Mouse (Mus musculus): ENCODE measurements at regions not wholly inside any gene's neighbourhood (a gene's known extent, or its start where the extent isn't known, plus 50 kb on each side); places are given as distances from the start of the nearest gene placed in this dataset.

- ATAC-seq (ENCODE audit: poor library complexity, severe bottlenecking), result no peak
Observed at GRCm38 (mm10) chr4:31608811-31609210, 355.1 kb upstream of the Map3k7 start.

GRCm38 (mm10) chr4:31609559-31609958 is 354.3 kb upstream of the Map3k7 start:
- no peak for ATAC-seq (ENCODE audit: poor library complexity, severe bottlenecking)

GRCm38 (mm10) chr4:31612147-31612824 is 351.6 kb upstream of the Map3k7 start:
- no peak for ATAC-seq (ENCODE audit: poor library complexity, severe bottlenecking)

GRCm38 (mm10) chr4:31612825-31613514 is 350.9 kb upstream of the Map3k7 start:
- ATAC-seq (ENCODE audit: poor library complexity, severe bottlenecking), result no peak

- no peak for ATAC-seq (ENCODE audit: poor library complexity, severe bottlenecking)
Observed at GRCm38 (mm10) chr4:31617572-31617971, 346.3 kb upstream of the Map3k7 start.

- no peak for ATAC-seq (ENCODE audit: poor library complexity, severe bottlenecking)
Observed at GRCm38 (mm10) chr4:31618026-31618425, 345.9 kb upstream of the Map3k7 start.

GRCm38 (mm10) chr4:31621205-31621604 is 342.7 kb upstream of the Map3k7 start:
- no peak for ATAC-seq (ENCODE audit: poor library complexity, severe bottlenecking)

GRCm38 (mm10) chr4:31627053-31627452 is 336.8 kb upstream of the Map3k7 start:
- no peak for ATAC-seq (ENCODE audit: poor library complexity, severe bottlenecking)

- ATAC-seq (ENCODE audit: poor library complexity, severe bottlenecking), result no peak
Observed at GRCm38 (mm10) chr4:31627777-31628176, 336.1 kb upstream of the Map3k7 start.

GRCm38 (mm10) chr4:31638564-31638963 is 325.3 kb upstream of the Map3k7 start:
- no peak for ATAC-seq (ENCODE audit: poor library complexity, severe bottlenecking)

GRCm38 (mm10) chr4:31642161-31642560 is 321.7 kb upstream of the Map3k7 start:
- no peak for ATAC-seq (ENCODE audit: poor library complexity, severe bottlenecking)

GRCm38 (mm10) chr4:31642593-31643290 is 321.2 kb upstream of the Map3k7 start:
- no peak for ATAC-seq (ENCODE audit: poor library complexity, severe bottlenecking)

- no peak for ATAC-seq (ENCODE audit: poor library complexity, severe bottlenecking)
Observed at GRCm38 (mm10) chr4:31648631-31649368, 315.1 kb upstream of the Map3k7 start.

GRCm38 (mm10) chr4:31655364-31656106 is 308.4 kb upstream of the Map3k7 start:
- ATAC-seq (ENCODE audit: poor library complexity, severe bottlenecking), result no peak

- ATAC-seq (ENCODE audit: poor library complexity, severe bottlenecking), result no peak
Observed at GRCm38 (mm10) chr4:31656111-31656510, 307.8 kb upstream of the Map3k7 start.

GRCm38 (mm10) chr4:31658820-31659219 is 305.1 kb upstream of the Map3k7 start:
- ATAC-seq (ENCODE audit: poor library complexity, severe bottlenecking), result no peak

- ATAC-seq (ENCODE audit: poor library complexity, severe bottlenecking), result no peak
Observed at GRCm38 (mm10) chr4:31660896-31661295, 303.0 kb upstream of the Map3k7 start.

GRCm38 (mm10) chr4:31671530-31672170 is 292.2 kb upstream of the Map3k7 start:
- no peak for ATAC-seq (ENCODE audit: poor library complexity, severe bottlenecking)

- no peak for ATAC-seq (ENCODE audit: poor library complexity, severe bottlenecking)
Observed at GRCm38 (mm10) chr4:31672171-31672841, 291.6 kb upstream of the Map3k7 start.

GRCm38 (mm10) chr4:31672842-31673171 is 291.1 kb upstream of the Map3k7 start:
- ATAC-seq (ENCODE audit: poor library complexity, severe bottlenecking), result no peak

Measured in megakaryocyte, adult 5-6 weeks (primary cell).